Mouse (Mus musculus) liver, postnatal 0 days (tissue): ENCODE results near the gene Ahdc1.

Experiments used
- CTCF ChIP-seq: sonication (generic); IDR thresholded peaks from 2 replicates; pipeline ENCODE4 v1.5.1; 2016; ENCODE audit warnings: antibody characterized with exemption, low read depth
- EP300 ChIP-seq: IDR thresholded peaks from 2 replicates; pipeline ENCODE4 v1.6.1; 2016; ENCODE audit warnings: antibody characterized with exemption, low read depth, mild to moderate bottlenecking

DNA sequence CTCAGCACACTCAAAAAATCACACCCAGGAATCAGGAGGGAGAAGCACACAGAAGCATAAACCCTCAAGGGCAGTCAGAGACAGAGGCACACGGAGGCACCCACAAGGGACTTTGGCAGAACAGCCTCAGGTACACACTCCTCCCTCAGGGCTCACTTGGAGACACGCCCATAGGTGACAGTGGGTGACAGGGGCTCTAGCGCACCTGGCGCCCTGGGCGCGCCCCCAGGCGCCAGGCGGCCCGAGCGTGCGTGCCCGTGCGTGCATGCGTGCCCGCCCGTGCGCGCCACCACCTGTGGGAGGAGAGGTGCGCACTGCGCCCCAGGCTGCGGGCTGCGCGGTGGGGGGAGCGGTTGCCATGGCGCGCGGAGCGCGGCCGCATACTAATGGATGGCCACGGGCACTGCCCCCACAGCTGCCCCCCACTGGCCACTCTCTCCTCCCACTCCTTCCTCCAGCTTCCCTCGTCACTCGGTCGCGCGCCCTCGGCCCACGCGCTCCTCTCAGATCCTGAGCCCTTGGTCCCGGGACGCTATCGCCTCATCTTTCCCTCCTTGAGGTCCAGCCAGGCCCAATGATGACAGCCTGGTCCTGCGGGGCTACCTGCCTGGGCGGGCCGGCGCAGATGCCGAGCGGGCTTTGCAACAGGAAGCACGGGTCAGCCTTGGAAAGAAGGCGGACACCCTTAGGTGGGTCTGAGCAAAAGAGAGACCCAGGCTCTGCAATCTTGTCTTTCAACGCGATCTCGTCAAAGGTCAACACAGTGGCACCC is 74.1 kb downstream of the Ahdc1 start:
- no peak for TF ChIP-seq CTCF
- TF ChIP-seq EP300: no peak
